Mouse (Mus musculus) liver, embryonic 12.5 days (tissue): ENCODE results near the gene Eif4e1b. TPM values are rescaled to one million over a fixed set of nuclear protein-coding genes. Genes with fewer than 3 reads are reported as not detected.

Experiments used
- ATAC-seq: fragments of 200-750 bp; cut with Nextera tagmentation; 2 replicates; pipeline ENCODE4 v1.8.0; 2017; ENCODE audit warnings: moderate number of reproducible peaks, mild to moderate bottlenecking, moderate library complexity
- H3K27ac ChIP-seq: fragments of 300-500 bp; sonication (generic); 2 replicates; pipeline ENCODE4 v1.5.1; 2016; ENCODE audit warnings: mild to moderate bottlenecking
- H3K27me3 ChIP-seq: fragments of 300-500 bp; sonication (generic); replicated peaks from 2 replicates; pipeline ENCODE4 v1.6.1; 2016; ENCODE audit warnings: mild to moderate bottlenecking, moderate library complexity
- H3K36me3 ChIP-seq: fragments of 300-500 bp; sonication (generic); 2 replicates; pipeline ENCODE4 v1.6.1; 2016; ENCODE audit warnings: mild to moderate bottlenecking, moderate library complexity
- H3K4me1 ChIP-seq: fragments of 300-500 bp; sonication (generic); 2 replicates; pipeline ENCODE4 v1.6.1; 2016
- H3K4me2 ChIP-seq: fragments of 300-500 bp; sonication (generic); 2 replicates; pipeline ENCODE4 v1.6.1; 2016; ENCODE audit warnings: mild to moderate bottlenecking, moderate library complexity
- H3K4me3 ChIP-seq: fragments of 300-500 bp; sonication (generic); 2 replicates; pipeline ENCODE4 v1.5.1; 2016; ENCODE audit warnings: mild to moderate bottlenecking, moderate library complexity
- H3K9ac ChIP-seq: fragments of 300-500 bp; sonication (generic); 2 replicates; pipeline ENCODE4 v1.6.1; 2016; ENCODE audit warnings: mild to moderate bottlenecking, moderate library complexity
- H3K9me3 ChIP-seq: fragments of 300-500 bp; sonication (generic); replicated peaks from 2 replicates; pipeline ENCODE4 v1.6.1; 2016; ENCODE audit warnings: mild to moderate bottlenecking, moderate library complexity
- WGBS: fragments of 180-500 bp; shearing (Covaris S2); methylation state at CpG from one replicate; pipeline ENCODE4 v1.1.7; 2016; ENCODE audit not compliant: insufficient replicate concordance; 5-methylcytosine and 5-hydroxymethylcytosine counted together
- polyA plus RNA-seq: library from polyadenylated mRNA; unstranded; fragments of >200 nt; fragmentation: Nextera tagmentation; extraction: Ambion mirVana; gene quantifications from 2 replicates; pipeline ENCODE4 v1.2.1, GENCODE M21; 2016

Gene Eif4e1b
- polyA plus RNA-seq, 1 experiment from 2014 or later = not detected

DNA sequence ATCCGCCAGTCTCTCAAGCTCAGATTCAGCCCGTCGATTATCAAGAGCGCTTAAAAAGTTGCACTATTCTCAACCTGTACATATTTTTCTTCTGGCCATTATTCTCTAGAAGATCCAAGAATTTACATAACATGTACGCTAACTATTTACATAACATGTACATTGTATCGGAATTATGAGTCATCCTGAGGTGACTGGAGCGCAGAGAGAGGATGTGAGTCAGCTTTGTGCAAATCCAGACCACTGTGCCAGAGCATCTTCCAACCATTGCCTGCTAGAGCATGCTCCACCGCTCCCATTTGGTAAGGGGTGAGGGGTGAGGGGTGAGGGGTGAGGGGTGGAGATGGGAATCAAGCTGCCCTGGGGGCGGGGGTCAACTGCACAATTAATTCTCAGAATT, 29.6 kb downstream of the Eif4e1b start:
- no peak overlapping the region for H3K4me3 ChIP-seq
- H3K27ac ChIP-seq = no peak overlapping the region
- H3K9me3 ChIP-seq = no peaks in the 10 kb centered on the region
- no peak overlapping the region for H3K9ac ChIP-seq
- H3K4me2 ChIP-seq = no peak overlapping the region
- 69% methylated on average over 9 of the region's 9 CpGs for WGBS
- ATAC-seq = no peak
- peaks cover 8% of the 10 kb centered on the region; the same call in 1 of the 2 replicates for H3K27me3 ChIP-seq
- no peaks in the 10 kb centered on the region for H3K4me1 ChIP-seq
- no peaks in the 10 kb centered on the region for H3K36me3 ChIP-seq

DNA sequence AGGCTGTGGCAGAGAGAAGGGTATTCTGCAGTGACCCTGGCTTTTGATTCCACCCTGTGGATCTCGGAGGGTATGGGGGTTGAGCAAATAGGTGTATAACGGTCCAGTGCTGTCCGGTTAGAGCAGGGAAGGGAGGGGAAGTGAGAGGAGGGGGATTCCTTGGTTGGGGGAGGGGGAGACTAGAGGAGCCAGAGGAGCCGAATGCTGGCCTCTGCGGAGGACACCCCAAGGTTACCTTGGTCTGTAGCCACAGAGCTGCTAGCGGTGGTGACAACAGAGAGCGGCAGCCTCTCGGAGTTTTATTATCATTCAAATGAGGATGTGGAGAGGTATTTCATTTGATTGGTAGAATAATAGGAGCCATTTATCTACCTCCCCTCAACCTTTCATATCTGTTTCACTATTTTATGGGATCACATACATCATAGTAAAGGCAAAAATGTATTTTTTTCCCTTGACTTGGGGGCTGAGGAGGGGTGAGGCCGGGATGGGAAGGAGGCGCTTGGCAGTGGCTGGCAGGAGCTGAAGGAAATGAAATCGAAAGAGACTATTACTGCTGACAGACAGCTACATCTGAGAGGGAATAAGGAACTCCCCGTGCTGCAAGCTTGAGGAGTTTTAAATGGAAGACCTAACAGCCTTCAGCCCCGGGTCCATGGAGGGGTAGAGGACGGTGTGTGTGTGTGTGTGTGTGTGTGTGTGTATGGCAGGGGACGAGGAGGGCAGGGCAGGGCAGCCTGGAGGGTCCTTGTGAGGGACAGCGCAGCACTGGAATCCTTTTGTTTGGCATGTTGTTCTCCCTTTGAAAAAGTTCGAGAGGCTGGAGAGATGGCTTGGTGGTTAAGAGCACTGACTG, 34.8 kb downstream of the Eif4e1b start:
- Histone ChIP-seq H3K27me3 (0 out of 2 replicates have a peak, but pooled peaks cover 15% of the 10 kb centered on the region), H3K27ac (no peak overlapping the region), H3K4me3 (no peak overlapping the region), H3K9me3 (no peaks in the 10 kb centered on the region), H3K4me1 (no peaks in the 10 kb centered on the region), H3K4me2 (no peak overlapping the region), H3K9ac (no peak overlapping the region), H3K36me3 (no peaks in the 10 kb centered on the region)
- WGBS = 30% methylated on average over 17 of the region's 17 CpGs
- no peak for ATAC-seq

DNA sequence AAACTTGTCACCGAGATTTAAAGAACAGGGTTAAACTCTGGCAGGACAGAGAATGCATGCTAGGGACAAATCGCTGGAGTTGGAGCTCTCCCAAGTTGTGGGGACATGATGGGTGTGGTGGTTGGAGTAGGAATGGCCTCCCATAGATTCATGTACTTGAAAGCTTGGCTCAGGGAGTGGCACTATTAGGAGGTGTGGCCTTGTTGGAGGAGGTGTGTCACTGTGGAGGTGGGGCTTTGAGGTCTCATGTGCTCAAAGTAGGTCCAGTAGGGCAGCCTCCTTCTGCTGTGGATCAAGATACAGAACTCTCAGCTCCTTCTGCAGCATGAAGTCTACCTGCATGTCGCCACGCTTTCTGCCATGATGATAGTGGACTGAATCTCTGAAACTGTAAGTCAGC, 37.3 kb downstream of the Eif4e1b start:
- Histone ChIP-seq H3K4me2 (no peak overlapping the region), H3K27me3 (peaks cover 22% of the 10 kb centered on the region; the same call in 1 of the 2 replicates), H3K9ac (no peak overlapping the region), H3K9me3 (no peaks in the 10 kb centered on the region), H3K4me1 (peaks cover 4% of the 10 kb centered on the region; the same call in 1 of the 2 replicates), H3K27ac (no peak overlapping the region), H3K4me3 (no peak overlapping the region), H3K36me3 (no peaks in the 10 kb centered on the region)
- 66% methylated on average over 4 of the region's 4 CpGs for WGBS
- no peak for ATAC-seq

DNA sequence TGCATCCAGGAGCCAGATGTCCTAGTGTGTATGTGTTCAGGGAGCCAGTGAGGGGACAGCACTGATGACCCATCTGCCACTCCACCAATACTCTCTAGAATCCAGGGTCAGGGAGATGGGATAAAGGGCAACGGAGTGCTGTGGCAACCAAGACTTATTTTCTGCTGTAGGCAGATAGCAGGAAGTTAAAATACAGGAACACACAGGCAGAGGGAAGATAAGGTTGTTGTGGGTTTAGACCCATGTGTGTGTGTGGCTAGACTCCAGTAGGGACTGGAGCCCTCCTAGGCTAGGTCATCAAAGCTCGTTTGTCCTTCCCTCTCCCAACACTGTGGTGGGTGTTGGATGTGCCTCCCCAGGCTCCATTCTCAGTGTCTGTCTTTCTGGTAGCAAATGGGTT, 38.1 kb downstream of the Eif4e1b start:
- Histone ChIP-seq H3K27me3 (peaks cover 22% of the 10 kb centered on the region; the same call in 1 of the 2 replicates), H3K27ac (no peak overlapping the region), H3K36me3 (no peaks in the 10 kb centered on the region), H3K9me3 (no peaks in the 10 kb centered on the region), H3K4me2 (no peak overlapping the region), H3K9ac (no peak overlapping the region), H3K4me3 (no peak overlapping the region), H3K4me1 (peaks cover 4% of the 10 kb centered on the region; the same call in 1 of the 2 replicates)
- ATAC-seq = no peak
- 19% methylated on average over 2 of the region's 2 CpGs for WGBS

DNA sequence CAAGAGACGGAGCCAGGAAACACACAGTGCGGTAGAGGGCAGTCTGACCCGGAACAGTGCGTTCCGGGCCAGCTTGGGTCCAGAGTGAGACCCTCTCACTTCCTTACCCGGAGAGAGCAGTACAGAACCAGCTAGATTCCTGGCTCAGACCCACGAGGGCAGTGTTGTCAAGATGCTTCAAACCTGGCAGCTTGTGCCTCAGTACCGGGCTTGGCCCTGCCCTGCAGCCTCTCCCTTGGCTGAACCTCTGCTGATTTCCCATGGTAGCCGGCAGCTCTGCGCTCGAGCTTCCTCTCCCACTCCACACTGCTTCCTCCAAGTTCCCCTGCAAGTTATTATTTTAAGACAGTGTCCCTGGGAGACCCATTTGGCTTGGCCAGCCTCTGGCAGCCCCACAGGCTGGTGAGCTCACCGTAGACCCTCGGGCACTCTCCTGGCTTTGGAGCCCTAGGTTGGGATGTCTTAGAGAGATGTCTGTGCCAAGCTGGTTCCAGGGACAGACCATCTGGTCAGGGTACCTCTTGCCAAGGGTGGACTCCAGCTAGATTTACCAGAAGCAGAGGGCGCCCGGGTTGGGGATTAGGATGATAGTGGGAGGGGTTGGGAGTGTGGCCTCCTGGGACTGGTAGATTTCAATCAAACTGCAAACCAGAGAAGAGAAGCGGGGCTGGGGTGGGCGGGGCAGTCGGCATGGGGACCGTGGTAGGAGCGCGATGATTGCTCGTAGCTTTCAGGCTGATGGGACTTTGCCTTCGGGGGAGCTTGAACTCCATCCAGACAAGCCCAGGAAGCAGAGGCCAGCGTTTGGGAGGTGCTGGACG, 40.5 kb downstream of the Eif4e1b start:
- WGBS = 17% methylated on average over 25 of the region's 25 CpGs
- H3K4me2 ChIP-seq = peak overlapping the region; percentile 43
- H3K4me1 ChIP-seq = peaks cover 4% of the 10 kb centered on the region; the same call in 1 of the 2 replicates
- ATAC-seq = no peak
- no peak overlapping the region for H3K27ac ChIP-seq
- peaks cover 13% of the 10 kb centered on the region; the same call in 1 of the 2 replicates for H3K27me3 ChIP-seq
- H3K4me3 ChIP-seq = no peak overlapping the region
- no peaks in the 10 kb centered on the region for H3K36me3 ChIP-seq
- no peak overlapping the region for H3K9ac ChIP-seq
- H3K9me3 ChIP-seq = no peaks in the 10 kb centered on the region

DNA sequence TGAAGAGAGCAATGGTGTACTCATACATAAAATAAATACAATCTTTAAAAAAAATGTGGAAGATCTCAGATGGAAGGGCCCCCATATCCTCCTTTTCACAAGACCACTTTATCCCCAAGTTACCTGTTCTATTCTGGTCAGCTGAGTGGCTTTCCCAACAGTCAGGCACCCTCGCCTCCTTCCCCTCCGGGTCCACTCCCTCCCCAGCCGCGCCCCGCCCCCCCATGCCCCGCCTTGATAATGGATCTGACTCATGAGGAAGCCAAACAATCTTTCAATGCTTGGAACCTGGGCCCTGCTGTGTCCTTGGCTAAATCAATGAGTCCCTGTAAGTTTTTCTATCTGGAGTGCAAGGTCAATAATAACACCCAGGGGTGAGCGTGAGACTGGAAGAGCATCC, 44.2 kb downstream of the Eif4e1b start:
- no peak overlapping the region for H3K27ac ChIP-seq
- H3K4me2 ChIP-seq = no peak overlapping the region
- H3K9ac ChIP-seq = no peak overlapping the region
- H3K27me3 ChIP-seq = peaks cover 14% of the 10 kb centered on the region; the same call in 1 of the 2 replicates
- 37% methylated on average over 7 of the region's 7 CpGs for WGBS
- no peak for ATAC-seq
- peaks cover 4% of the 10 kb centered on the region; the same call in 1 of the 2 replicates for H3K4me1 ChIP-seq
- no peak overlapping the region for H3K4me3 ChIP-seq
- H3K9me3 ChIP-seq = no peaks in the 10 kb centered on the region
- no peaks in the 10 kb centered on the region for H3K36me3 ChIP-seq

DNA sequence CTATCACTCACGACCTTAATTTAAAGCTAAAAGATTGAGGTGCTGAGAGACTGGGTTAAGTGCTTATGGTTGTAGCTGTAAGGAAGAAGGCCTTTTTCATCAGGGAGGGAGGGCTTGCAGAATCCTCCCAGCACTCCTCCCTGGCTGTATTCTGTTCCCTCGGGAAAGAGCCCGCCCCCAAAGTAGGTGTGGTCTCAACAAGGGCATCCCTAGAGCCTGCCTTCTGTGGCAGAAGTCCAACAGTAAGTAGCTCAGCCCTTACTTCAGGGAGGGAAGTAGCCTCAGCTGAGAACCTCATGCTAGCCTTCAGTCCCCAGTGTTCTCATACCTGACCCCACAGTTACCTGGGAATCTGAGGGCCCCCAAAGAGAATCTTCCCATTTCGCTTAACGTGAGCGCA, 44.7 kb downstream of the Eif4e1b start:
- Histone ChIP-seq H3K9me3 (no peaks in the 10 kb centered on the region), H3K4me2 (no peak overlapping the region), H3K9ac (no peak overlapping the region), H3K4me3 (no peak overlapping the region), H3K4me1 (peaks cover 4% of the 10 kb centered on the region; the same call in 1 of the 2 replicates), H3K36me3 (no peaks in the 10 kb centered on the region), H3K27ac (no peak overlapping the region), H3K27me3 (peaks cover 14% of the 10 kb centered on the region; the same call in 1 of the 2 replicates)
- ATAC-seq = no peak
- 38% methylated on average over 6 of the region's 6 CpGs for WGBS

DNA sequence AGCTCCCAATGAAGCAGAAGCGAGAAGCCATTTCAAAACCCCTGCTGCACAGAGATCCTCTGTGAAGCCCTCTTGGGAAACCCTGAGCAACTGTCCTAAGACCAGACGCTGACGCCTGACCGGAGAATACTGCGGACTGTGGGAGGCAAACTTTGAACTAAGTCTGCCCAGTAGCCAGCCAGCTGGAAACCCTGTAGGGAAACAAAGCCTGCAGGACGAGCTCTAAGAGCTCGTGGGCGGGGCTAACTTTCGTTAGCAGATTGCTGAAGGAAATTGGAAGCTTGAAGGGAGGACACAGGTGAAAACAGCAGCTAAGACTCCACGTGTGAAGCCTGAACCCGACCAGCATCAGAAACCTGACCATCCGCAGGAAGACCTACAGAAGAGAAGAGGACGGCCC, 45.7 kb downstream of the Eif4e1b start:
- H3K4me2 ChIP-seq = no peak overlapping the region
- WGBS = 7% methylated on average over 13 of the region's 13 CpGs

DNA sequence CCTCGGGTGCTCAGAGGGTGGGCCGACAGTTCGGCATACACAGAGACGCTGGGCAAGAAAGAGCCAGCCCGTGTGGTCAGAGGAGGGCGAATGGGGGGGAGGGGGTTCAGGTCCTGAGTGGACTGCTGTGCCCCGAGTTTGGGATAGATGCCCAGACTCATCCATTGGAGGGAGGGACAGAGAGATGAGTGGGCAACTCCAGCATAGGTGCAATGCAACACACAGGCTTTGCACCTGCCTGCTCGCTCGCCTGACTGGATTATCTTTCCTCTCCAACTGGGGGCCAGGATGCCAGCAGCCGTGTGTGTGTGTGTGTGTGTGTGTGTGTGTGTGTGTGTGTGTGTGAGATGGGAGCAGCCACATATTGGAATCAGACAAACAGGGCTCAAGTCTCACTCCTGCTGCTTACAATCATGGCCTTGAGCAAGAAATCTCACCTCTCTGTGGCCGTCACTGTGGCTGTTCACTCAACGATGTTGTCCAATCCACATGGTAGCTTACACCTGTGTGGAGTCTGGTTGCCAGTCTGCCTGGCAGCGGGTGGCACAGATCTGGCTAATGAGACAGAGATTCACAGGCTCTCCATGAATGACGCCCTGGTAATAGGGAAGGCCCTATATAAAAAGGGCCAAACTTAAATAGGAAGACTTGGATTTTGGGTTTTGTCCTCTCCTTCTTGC, 52.7 kb downstream of the Eif4e1b start:
- Histone ChIP-seq H3K27ac (no peak overlapping the region), H3K4me3 (no peak overlapping the region), H3K4me2 (no peak overlapping the region), H3K27me3 (no peaks in the 10 kb centered on the region), H3K9me3 (no peaks in the 10 kb centered on the region), H3K4me1 (no peaks in the 10 kb centered on the region), H3K9ac (no peak overlapping the region), H3K36me3 (no peaks in the 10 kb centered on the region)
- ATAC-seq = no peak
- 63% methylated on average over 14 of the region's 14 CpGs for WGBS

More for the DNA sequence above, 45.7 kb downstream of the Eif4e1b start:
- peaks cover 12% of the 10 kb centered on the region; the same call in 1 of the 2 replicates for H3K27me3 ChIP-seq
- H3K4me1 ChIP-seq = peaks cover 4% of the 10 kb centered on the region; the same call in 1 of the 2 replicates
- H3K36me3 ChIP-seq = no peaks in the 10 kb centered on the region
- ATAC-seq = no peak
- H3K27ac ChIP-seq = no peak overlapping the region
- H3K9me3 ChIP-seq = no peaks in the 10 kb centered on the region
- H3K4me3 ChIP-seq = no peak overlapping the region
- H3K9ac ChIP-seq = no peak overlapping the region

DNA sequence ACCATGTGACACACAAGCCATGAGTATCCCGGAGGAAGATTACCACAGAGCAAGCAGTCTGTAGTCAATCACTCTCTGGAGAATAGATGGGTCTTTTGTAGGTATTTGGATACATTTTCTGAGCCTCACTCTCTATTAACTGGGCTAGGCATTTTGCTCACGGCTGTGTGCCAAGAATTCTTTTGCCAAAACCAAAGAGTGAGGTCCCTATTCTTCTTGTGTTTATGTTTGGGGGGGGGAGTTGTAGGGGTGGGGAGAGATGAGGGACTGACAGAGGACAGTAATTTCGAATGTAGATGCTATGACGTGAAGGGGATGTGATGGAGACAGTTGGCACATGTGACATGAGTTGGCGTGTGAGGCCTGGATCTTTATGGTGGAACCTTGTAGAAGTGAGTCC, 53.3 kb downstream of the Eif4e1b start:
- H3K9me3 ChIP-seq = no peaks in the 10 kb centered on the region
- H3K27ac ChIP-seq = no peak overlapping the region
- 56% methylated on average over 5 of the region's 5 CpGs for WGBS
- no peak for ATAC-seq
- no peaks in the 10 kb centered on the region for H3K36me3 ChIP-seq
- H3K4me1 ChIP-seq = no peaks in the 10 kb centered on the region
- no peak overlapping the region for H3K4me2 ChIP-seq
- H3K27me3 ChIP-seq = no peaks in the 10 kb centered on the region
- H3K4me3 ChIP-seq = no peak overlapping the region
- H3K9ac ChIP-seq = no peak overlapping the region

DNA sequence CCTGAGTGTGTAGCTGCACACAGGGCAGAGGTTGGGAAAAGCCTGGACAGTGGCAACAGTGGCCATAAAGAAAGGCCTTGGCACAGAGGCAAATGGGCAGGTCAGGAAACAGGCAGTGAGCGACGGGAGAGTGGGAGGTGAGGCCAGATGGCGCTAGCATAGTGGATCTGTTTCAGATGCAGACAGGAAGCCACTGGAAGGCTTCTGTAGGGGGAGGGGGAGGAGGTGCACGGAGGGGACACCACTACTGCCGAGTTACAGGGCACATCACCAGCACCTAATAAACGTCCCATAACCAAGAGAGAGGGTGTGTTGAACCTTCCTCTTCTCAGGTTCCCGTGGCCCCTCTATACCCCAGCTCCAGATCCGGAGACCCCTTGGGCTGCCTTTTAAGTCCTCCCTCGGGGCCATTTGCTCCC, 53.7 kb downstream of the Eif4e1b start:
- Histone ChIP-seq H3K9ac (no peak overlapping the region), H3K36me3 (no peaks in the 10 kb centered on the region), H3K4me3 (no peak overlapping the region), H3K9me3 (no peaks in the 10 kb centered on the region), H3K27ac (no peak overlapping the region), H3K27me3 (no peaks in the 10 kb centered on the region), H3K4me1 (no peaks in the 10 kb centered on the region), H3K4me2 (no peak overlapping the region)
- WGBS = 12% methylated on average over 9 of the region's 9 CpGs
- ATAC-seq = no peak
